Mouse (Mus musculus): ENCODE measurements around the gene Phgdh. TPM values are rescaled to one million over a fixed set of nuclear protein-coding genes. Genes with fewer than 3 reads are reported as not detected.

Gene Phgdh
- polyA plus RNA-seq, 1 experiment from 2014 or later = 380 TPM

DNA sequence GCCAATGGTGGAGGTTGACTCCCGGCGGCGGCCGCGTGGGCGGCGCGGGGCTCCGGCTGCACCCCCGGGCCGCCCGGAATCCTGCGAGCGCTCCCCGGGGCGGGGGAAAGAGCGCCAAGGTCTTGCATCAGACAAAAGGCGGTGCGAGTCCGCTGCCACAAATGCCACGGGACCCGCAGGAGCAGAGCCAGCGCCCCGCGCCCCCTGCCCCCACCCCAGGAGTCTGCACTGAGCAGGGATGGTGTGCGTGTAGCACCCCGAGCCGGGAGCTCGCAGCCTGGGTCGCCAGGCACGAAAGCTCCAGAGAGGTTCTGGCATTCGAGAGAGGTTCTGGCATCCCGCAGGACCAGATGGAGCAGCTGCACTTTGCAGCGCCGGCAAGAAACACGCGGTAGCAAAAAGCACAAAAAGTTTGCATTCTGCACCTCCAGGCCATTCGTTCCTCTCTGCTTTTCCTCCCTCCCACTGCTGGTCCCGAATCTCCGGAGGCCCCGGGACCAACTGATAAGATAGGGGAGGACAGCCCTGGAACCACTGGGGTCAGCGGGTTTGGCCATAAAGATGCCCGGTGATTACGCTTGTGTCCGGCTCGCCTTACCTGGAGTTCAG, 589 bp downstream of the Phgdh start:
- Histone ChIP-seq H3K27ac (peak overlapping the region; percentile 95), H3K27me3 (ENCODE audit: insufficient read depth, poor library complexity, severe bottlenecking) (no peaks in the 10 kb centered on the region), H3K4me3 (peak overlapping the region; percentile 90), H3K9me3 (no peaks in the 10 kb centered on the region), H3K36me3 (peaks cover 12% of the 10 kb centered on the region), H3K4me1 (replicated peaks) (peaks cover 43% of the 10 kb centered on the region)
- DNase-seq (ENCODE audit: low spot score) = peak; percentile 69
- 0% methylated on average over 46 of the region's 46 CpGs for WGBS

DNA sequence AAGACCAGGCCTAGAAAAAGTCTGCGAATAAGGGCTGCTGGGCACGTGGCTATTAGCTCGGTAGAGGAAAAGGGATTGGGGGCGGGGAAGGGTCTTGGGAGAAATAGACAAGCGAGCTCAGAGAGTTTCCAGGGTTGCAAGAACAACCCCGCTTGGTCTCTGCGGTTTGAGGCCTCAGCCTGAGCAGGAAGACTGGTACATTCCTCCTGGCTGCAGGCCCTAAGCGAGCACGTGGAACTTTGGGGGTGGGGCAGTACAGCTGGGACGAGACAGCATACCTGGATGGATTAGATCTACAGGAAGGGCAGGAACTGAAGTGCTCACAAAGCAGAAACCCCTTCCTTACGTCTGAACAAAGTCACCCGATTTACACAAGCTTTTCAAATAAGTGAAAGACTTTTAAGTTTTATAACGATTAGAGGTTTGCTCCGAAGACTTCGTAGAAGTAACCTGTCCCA, 1.2 kb downstream of the Phgdh start:
- 6% methylated on average over 15 of the region's 15 CpGs for WGBS
- H3K27ac ChIP-seq = peak overlapping the region; percentile 95
- no peaks in the 10 kb centered on the region for H3K9me3 ChIP-seq
- peak overlapping the region; percentile 90 for H3K4me3 ChIP-seq
- H3K4me1 ChIP-seq (replicated peaks) = peaks cover 43% of the 10 kb centered on the region
- peak; percentile 55 for DNase-seq (ENCODE audit: low spot score)
- H3K36me3 ChIP-seq = peaks cover 17% of the 10 kb centered on the region
- no peaks in the 10 kb centered on the region for H3K27me3 ChIP-seq (ENCODE audit: insufficient read depth, poor library complexity, severe bottlenecking)

DNA sequence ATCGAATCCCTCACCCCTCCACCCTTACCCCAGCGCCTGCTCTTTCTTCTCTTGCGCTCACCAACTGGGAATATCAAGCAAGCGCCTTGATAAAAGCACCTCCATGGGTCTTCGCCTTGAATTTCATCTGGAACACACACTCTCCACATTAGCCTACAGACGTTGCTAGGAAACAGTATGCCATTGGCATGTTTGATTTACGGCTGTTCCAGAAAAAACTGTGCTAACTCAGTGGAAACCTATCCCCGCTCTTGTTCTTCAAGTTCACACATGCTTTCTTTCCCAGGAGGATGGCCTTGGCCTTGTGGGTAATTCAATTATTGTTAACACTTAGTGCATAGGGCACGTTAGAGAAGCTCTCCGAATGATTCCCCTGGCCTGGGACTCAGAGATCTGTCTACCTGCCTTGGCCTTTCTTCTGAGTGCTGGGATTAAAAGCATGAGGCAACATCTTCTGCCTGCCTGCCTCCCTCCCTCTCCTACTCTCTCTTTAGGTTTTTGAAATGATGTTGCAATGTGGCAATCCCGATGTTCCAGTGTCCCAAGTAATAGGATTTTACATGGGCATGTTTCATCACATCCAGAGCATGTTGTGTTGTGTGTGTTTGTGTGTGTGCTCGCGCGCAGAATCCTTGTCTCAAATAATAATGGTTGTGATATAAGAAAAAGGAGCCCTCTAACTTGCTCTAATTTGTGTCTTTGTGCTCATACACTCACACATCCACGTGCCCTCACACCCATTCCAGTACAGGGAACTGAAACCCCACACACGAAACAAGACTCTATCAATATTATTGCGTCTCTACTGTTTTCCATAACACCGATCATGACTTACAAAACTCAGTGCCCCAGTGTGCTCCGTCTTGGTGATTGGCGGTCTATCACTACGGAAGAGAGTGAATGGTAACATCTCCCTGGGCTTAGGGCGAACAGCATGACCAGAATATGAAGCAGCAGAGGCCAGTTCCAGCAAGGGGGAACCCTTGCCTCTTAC, 2.8 kb downstream of the Phgdh start:
- 78% methylated on average over 22 of the region's 22 CpGs for WGBS
- peaks cover 43% of the 10 kb centered on the region for H3K4me1 ChIP-seq (replicated peaks)
- H3K36me3 ChIP-seq = peaks cover 33% of the 10 kb centered on the region
- H3K4me3 ChIP-seq = peak overlapping the region; percentile 90; the same call in 1 of the 2 replicates
- no peaks in the 10 kb centered on the region for H3K27me3 ChIP-seq (ENCODE audit: insufficient read depth, poor library complexity, severe bottlenecking)
- H3K9me3 ChIP-seq = no peaks in the 10 kb centered on the region
- H3K27ac ChIP-seq = 0 out of 2 replicates have a peak overlapping the region, but pooled peaks have one; percentile 16
- no peak for DNase-seq (ENCODE audit: low spot score)

DNA sequence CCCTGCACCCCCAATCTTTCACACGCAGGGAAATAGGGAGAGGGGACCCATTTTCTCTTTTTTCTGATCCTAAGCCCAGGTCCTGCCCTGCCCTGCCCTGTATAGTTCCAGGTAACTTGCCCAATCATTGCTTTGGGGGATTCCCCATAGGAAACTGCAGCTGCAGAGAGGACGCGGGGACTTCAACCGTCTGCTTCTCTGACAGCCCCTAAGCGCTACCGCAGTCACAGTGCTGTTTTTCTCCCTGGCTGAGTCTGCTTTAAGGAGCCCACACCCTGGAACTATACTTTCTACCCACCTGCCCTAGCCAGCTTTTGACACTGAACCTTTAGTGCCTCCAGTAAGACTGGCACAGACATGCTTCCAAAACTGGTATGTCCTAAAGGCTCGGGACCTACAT, 3.9 kb downstream of the Phgdh start:
- peaks cover 44% of the 10 kb centered on the region for H3K36me3 ChIP-seq
- no peaks in the 10 kb centered on the region for H3K9me3 ChIP-seq
- no peaks in the 10 kb centered on the region for H3K27me3 ChIP-seq (ENCODE audit: insufficient read depth, poor library complexity, severe bottlenecking)
- DNase-seq (ENCODE audit: low spot score) = no peak
- H3K4me3 ChIP-seq = no peak overlapping the region
- H3K27ac ChIP-seq = peak overlapping the region; percentile 35
- H3K4me1 ChIP-seq (replicated peaks) = peaks cover 43% of the 10 kb centered on the region
- WGBS = 85% methylated on average over 7 of the region's 7 CpGs

DNA sequence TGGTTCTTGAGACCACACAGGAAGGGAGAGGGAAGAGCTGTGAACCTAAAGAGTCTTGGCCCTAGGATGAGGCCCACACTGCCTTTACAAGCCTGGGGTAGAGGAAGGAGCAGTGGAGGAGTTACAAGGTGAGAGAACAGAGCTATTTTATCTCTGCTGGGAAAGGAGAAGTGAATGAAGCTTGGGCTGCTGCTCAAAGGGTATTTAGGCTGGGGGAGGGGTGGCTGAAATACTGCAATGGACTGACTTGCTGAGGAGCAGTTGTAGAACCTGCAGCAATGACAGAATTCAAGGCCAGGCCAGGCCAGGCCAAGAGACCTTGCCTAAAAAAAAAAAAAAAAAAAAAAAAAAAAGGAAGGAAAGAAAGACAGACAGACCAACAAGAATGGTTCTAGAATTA, 4.5 kb downstream of the Phgdh start:
- Histone ChIP-seq H3K4me1 (replicated peaks) (peaks cover 43% of the 10 kb centered on the region), H3K27me3 (ENCODE audit: insufficient read depth, poor library complexity, severe bottlenecking) (no peaks in the 10 kb centered on the region), H3K36me3 (peaks cover 49% of the 10 kb centered on the region), H3K4me3 (no peak overlapping the region), H3K27ac (peak overlapping the region; percentile 35; the same call in 1 of the 2 replicates), H3K9me3 (no peaks in the 10 kb centered on the region)
- no peak for DNase-seq (ENCODE audit: low spot score)

DNA sequence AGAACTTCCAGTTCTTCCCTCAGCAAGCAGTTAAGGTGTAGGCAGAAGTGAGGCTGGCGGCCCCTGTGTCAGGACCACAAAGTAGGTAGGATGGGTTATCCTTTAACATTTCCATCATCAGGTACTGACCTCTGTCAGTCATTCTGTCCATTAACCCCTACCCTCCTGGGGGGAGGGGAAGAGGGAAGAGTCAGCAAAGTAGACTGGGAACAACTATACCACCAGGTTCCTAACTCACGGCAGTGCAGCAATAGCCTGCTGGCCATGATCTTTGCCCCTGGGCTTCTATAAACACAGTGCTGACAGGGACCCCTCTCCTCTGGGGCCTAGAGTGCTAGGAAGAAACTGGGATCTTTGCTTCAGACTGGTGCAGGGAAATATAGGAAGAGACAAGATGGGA, 5.8 kb downstream of the Phgdh start:
- Histone ChIP-seq H3K36me3 (peaks cover 62% of the 10 kb centered on the region), H3K4me3 (no peak overlapping the region), H3K27me3 (ENCODE audit: insufficient read depth, poor library complexity, severe bottlenecking) (no peaks in the 10 kb centered on the region), H3K9me3 (no peaks in the 10 kb centered on the region), H3K27ac (no peak overlapping the region), H3K4me1 (replicated peaks) (peaks cover 41% of the 10 kb centered on the region)
- 80% methylated on average over 2 of the region's 2 CpGs for WGBS
- no peak for DNase-seq (ENCODE audit: low spot score)

DNA sequence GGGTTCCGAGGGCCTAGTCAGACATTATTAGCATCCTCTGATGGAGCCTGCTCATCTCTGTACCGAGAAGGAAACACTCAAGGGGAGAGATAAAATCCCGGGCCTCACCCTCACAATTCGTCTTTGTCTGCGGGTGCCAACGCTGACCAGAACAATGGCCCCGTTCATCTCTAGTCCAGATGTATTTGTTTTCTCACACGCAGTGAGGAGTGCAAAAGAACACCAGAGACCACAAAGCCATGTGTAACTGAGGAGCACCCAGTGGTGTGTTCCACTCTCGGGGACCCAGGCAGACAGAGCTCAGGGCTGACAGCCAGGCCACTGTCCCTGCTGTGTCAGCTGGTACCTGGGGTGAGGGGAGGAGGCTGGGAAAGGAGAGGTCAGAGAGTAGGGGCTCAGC, 15.6 kb downstream of the Phgdh start:
- no peaks in the 10 kb centered on the region for H3K9me3 ChIP-seq
- peaks cover 31% of the 10 kb centered on the region for H3K4me1 ChIP-seq (replicated peaks)
- peak overlapping the region; percentile 79 for H3K27ac ChIP-seq
- 60% methylated on average over 9 of the region's 9 CpGs for WGBS
- peaks cover 94% of the 10 kb centered on the region for H3K36me3 ChIP-seq
- H3K27me3 ChIP-seq (ENCODE audit: insufficient read depth, poor library complexity, severe bottlenecking) = no peaks in the 10 kb centered on the region
- DNase-seq (ENCODE audit: low spot score) = no peak
- no peak overlapping the region for H3K4me3 ChIP-seq

DNA sequence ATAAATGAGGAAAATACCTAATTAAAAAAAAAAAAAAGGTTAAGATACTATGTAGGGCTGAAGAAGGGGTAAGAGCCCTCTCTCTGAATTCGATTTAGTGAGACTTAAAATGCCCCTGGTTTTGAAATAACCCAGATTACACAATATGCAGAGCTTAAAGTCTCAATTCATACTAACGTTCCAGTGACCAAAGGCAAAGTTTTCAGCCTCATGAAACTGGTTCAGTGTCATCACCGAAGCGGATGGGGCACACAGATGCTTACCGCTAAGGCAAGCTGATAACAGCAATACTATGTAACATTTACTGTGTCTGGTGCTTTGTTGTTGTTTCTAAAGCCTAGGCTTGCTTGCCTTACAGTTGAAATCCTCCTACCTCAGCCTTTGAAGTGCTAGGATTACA, 17.6 kb downstream of the Phgdh start:
- Histone ChIP-seq H3K9me3 (no peaks in the 10 kb centered on the region), H3K36me3 (peaks cover 91% of the 10 kb centered on the region), H3K27me3 (ENCODE audit: insufficient read depth, poor library complexity, severe bottlenecking) (no peaks in the 10 kb centered on the region)

DNA sequence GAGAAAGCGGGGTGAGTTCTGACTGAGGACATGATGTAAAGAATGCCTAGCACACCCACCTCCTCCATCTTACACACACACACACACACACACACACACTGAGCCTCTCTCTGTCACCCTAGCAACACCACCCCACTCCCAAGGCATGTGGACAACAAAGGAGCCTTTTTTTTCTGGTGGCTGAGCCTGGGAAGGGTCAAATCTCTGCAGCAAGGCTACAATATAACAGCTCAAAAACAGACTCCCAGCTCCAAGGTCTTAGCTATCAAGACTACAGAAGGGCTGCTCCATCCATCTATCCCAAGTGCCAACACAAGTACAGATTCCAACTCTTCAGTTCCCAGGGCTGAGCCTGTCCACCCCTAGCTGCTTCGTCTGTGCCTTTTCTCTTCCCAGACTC, 20.6 kb downstream of the Phgdh start:
- peak overlapping the region; percentile 91 for H3K27ac ChIP-seq
- H3K27me3 ChIP-seq (ENCODE audit: insufficient read depth, poor library complexity, severe bottlenecking) = no peaks in the 10 kb centered on the region
- 34% methylated on average over 2 of the region's 2 CpGs for WGBS
- DNase-seq (ENCODE audit: low spot score) = peak; percentile 83
- no peak overlapping the region for H3K4me3 ChIP-seq
- no peaks in the 10 kb centered on the region for H3K9me3 ChIP-seq
- peaks cover 48% of the 10 kb centered on the region for H3K4me1 ChIP-seq (replicated peaks)
- peaks cover 88% of the 10 kb centered on the region for H3K36me3 ChIP-seq

More for the DNA sequence above, 17.6 kb downstream of the Phgdh start:
- no peak overlapping the region for H3K27ac ChIP-seq
- peaks cover 51% of the 10 kb centered on the region for H3K4me1 ChIP-seq (replicated peaks)
- DNase-seq (ENCODE audit: low spot score) = no peak
- WGBS = 95% methylated on average over 5 of the region's 5 CpGs
- no peak overlapping the region for H3K4me3 ChIP-seq

DNA sequence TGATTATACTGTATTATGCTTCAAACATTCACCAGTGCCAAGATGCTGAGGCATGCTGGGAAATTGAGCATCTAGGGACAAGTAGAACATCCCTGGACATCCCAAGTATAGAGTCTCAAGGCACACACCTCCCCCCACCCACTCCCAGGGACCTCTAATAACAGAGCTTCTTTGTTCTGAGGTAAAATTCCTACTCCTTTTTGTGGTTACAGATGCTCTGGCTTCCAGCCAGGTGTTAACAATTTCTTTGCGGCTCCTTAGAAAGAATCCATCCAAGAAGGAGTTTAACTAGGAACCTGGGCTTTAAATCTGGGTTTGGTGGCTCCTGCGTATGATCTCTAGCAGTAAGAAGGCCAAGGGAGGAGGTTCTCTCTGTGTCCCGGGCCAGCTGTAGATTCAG, 22.6 kb downstream of the Phgdh start:
- Histone ChIP-seq H3K27ac (0 out of 2 replicates have a peak overlapping the region, but pooled peaks have one; percentile 50), H3K27me3 (ENCODE audit: insufficient read depth, poor library complexity, severe bottlenecking) (no peaks in the 10 kb centered on the region), H3K4me1 (replicated peaks) (peaks cover 49% of the 10 kb centered on the region), H3K36me3 (peaks cover 84% of the 10 kb centered on the region), H3K9me3 (no peaks in the 10 kb centered on the region), H3K4me3 (no peak overlapping the region)
- DNase-seq (ENCODE audit: low spot score) = no peak
- 82% methylated on average over 3 of the region's 3 CpGs for WGBS

DNA sequence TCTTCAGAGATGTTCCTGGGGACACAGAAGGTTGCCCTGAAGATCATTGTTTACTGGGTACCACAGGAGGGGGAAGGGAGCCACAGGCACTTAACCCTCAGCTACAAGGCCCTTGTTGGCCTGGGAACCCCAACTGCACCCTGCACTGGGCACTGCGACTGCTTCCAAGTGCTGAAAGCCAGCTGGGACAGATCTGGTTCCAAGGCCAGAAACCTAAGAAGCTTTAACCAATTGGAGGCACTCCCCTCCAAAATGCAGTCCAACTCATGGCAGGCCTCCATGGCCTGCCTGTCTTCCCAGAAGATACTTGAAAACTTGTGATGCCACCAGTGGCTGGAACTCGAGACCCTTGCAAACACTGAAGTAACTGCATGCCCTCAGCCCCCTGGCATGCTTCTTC, 24.6 kb downstream of the Phgdh start:
- DNase-seq (ENCODE audit: low spot score) = no peak
- H3K36me3 ChIP-seq = peaks cover 69% of the 10 kb centered on the region
- no peak overlapping the region for H3K27ac ChIP-seq
- WGBS = 86% methylated on average over 2 of the region's 2 CpGs
- no peak overlapping the region for H3K4me3 ChIP-seq
- H3K9me3 ChIP-seq = no peaks in the 10 kb centered on the region
- peaks cover 36% of the 10 kb centered on the region for H3K4me1 ChIP-seq (replicated peaks)
- no peaks in the 10 kb centered on the region for H3K27me3 ChIP-seq (ENCODE audit: insufficient read depth, poor library complexity, severe bottlenecking)

DNA sequence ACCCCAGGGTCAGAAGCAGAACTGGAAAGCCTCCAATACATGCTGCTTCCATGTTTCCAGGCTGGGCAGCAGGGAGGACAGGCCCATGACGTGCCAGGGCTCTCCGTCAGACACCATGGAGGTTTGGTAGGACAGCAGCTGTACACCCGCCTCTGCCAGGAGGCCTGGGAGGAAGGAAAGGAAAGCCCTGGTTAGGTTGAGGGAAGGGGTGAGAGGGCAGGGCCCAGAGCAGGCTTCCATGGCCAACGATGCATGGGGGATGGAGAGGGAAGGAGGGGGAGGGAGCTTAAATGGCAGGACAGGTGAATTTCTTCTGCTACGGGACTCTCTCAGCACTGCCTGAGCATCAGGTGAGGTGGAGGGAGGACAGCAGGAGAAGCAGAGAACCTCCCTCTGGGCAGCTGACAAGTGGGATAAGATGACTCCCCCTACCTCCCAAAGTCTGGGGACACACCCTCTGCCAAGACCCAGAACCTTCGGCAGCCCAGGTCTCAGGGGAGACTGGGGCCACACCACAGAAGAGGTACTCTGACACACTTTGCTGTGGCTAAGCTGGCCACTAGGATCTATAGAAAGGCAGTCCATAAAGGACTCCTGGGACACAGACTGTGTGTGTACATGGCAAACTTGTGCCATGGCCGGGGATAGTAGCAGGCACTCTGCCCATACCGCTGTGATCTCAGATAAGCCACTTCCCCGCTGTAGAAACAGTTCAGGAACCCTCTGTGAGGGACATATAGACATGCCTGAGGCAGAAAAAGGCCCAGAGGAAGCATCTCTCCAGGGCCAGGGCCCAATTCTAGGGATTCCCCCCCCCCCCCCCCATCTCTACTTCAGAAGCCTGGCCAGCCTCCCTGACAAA, 26.3 kb downstream of the Phgdh start:
- Histone ChIP-seq H3K9me3 (no peaks in the 10 kb centered on the region), H3K27me3 (ENCODE audit: insufficient read depth, poor library complexity, severe bottlenecking) (no peaks in the 10 kb centered on the region), H3K4me1 (replicated peaks) (peaks cover 20% of the 10 kb centered on the region), H3K4me3 (no peak overlapping the region), H3K27ac (no peak overlapping the region), H3K36me3 (peaks cover 58% of the 10 kb centered on the region)
- WGBS = 81% methylated on average over 9 of the region's 9 CpGs
- DNase-seq (ENCODE audit: low spot score) = no peak

All from hindbrain, embryonic 10.5 days (tissue).